Mouse (Mus musculus): ENCODE results near the gene Zc3h12a.

Zc3h12a gene

GRCm38 (mm10) chr4:125115710-125116089 is 11.9 kb downstream of the Zc3h12a start:
- DNase-seq (ENCODE audit: inconsistent ontology term): peak; percentile 61

GRCm38 (mm10) chr4:125115081-125115480 is 12.6 kb downstream of the Zc3h12a start:
- DNase-seq (ENCODE audit: inconsistent ontology term): no peak

GRCm38 (mm10) chr4:125114638-125115037 is 13.0 kb downstream of the Zc3h12a start:
- DNase-seq (ENCODE audit: inconsistent ontology term): peak; percentile 64

- no peak for DNase-seq (ENCODE audit: inconsistent ontology term)
Measured at GRCm38 (mm10) chr4:125105354-125105753, 22.3 kb downstream of the Zc3h12a start.

GRCm38 (mm10) chr4:125101334-125101733 is 26.3 kb downstream of the Zc3h12a start:
- no peak for DNase-seq (ENCODE audit: inconsistent ontology term)

- peak; percentile 62 for DNase-seq (ENCODE audit: inconsistent ontology term)
Measured at GRCm38 (mm10) chr4:125099458-125099857, 28.2 kb downstream of the Zc3h12a start.

GRCm38 (mm10) chr4:125097412-125097811 is 30.2 kb downstream of the Zc3h12a start:
- no peak for DNase-seq (ENCODE audit: inconsistent ontology term)

GRCm38 (mm10) chr4:125096066-125096465 is 31.6 kb downstream of the Zc3h12a start:
- DNase-seq (ENCODE audit: inconsistent ontology term): peak; percentile 19

GRCm38 (mm10) chr4:125093031-125093430 is 34.6 kb downstream of the Zc3h12a start:
- no peak for DNase-seq (ENCODE audit: inconsistent ontology term)

GRCm38 (mm10) chr4:125085346-125085841 is 42.2 kb downstream of the Zc3h12a start:
- DNase-seq (ENCODE audit: inconsistent ontology term): peak; percentile 90

- DNase-seq (ENCODE audit: inconsistent ontology term): peak; percentile 91
Measured at GRCm38 (mm10) chr4:125084403-125085345, 43.0 kb downstream of the Zc3h12a start, which contains the start of gene Meaf6. TSS of gene Meaf6 (plus strand) at chr4:125085134.

GRCm38 (mm10) chr4:125078698-125079097 is 48.9 kb downstream of the Zc3h12a start:
- no peak for DNase-seq (ENCODE audit: inconsistent ontology term)

GRCm38 (mm10) chr4:125077700-125078099 is 49.9 kb downstream of the Zc3h12a start:
- DNase-seq (ENCODE audit: inconsistent ontology term): no peak

Measured in Muller cell, postnatal 12 days (primary cell).